Mouse (Mus musculus) embryo, embryonic 10 days (tissue): ENCODE data around the gene Adh4.
"Not testable (repeated sequence)": the region's sequence is repeated elsewhere in the genome, so short reads cannot be mapped to it uniquely, and the experiment has no call there.

Experiments
- DNase-seq: peaks from one replicate; pipeline ENCODE4 v3.0.0-alpha.2; 2015; ENCODE audit warnings: low spot score

Adh4 gene

DNA sequence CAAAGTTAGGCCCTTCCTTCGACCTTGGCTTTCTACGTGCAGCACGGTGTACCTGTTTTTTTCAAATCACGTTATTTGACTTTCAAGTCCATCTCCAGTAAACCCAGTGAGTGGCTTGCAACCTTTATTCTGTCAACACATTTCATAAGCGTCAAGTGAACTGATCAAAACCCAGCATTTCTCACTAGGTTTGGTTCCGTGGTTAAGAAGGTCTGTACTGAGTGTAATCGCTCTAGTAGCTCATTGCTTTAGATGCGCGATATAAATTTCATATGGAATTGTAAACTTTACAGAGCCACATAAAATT lies 28.2 kb downstream of the Adh4 start:
- no peak for DNase-seq

DNA sequence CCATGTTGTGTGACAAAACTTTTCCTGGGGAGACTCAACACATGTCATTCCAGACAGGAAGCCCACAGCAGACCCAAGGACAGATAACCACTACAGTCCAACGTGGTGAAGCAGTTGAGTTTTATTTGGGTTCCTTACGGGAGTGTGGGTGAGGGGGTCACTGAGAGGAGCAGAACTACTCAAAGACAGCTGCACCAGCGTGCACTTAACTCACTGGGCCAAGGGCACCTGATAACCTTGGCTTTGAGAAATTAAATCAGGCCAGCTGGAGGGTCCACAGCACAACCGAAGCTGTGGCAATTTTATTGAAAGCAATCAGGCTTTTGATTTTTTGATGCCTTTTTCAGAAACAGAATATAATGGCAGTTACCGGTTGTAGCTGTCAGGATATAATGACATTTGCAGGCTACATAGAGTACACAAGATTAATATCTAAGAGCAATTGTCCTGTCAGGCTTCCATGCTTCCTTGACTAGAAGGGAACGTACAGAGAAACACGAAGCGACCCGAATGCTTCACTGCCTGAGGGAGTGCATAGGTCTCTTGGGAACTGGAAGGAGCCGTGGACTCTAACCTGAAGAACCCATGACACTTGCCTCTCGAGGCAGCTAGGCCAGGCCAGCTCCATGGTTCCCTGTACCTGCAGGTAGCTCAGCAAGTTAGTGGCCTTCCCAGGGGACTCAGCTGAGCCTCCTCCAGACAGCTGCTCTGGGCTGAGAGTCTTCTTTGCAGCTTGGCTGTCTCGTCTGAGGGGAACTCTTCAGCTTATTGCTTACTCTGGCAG lies 33.0 kb downstream of the Adh4 start:
- no peak for DNase-seq

DNA sequence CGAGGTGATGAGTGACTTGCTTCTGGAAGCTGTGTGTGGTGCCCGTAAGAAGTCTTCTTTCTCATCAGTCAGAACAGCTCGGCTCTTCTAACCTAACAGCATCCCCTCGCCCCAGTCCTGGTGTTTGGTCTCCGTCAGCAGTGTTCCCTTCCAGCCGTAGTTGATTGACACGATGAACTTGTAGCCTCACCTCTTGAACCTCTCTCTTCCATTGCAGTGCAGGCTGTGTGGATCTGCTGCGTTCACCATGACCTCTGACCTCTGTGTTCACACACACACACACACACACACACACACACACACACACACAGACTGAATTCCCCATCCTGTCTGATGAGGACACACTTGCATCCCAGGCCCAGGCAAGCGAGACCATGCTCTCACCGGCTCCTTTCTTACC lies 36.9 kb downstream of the Adh4 start:
- DNase-seq = no peak

DNA sequence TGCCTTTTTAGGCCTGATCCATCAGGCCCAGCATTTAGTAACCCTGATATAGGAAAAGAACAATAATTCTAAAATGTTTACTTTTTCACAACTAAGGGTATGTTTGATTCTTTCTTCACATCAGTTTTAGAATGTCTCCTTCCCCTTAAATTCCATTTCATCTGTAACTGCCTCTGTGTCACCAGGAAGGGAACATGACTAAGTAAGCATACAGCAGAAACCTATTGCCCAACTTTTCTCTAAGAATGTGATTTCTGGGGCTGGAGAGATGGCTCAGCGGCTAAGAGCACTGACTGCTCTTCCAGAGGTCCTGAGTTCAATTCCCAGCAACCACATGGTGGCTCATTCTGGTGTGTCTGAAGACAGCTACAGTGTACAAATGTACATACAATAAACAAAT lies 39.0 kb downstream of the Adh4 start:
- DNase-seq = no peak

DNA sequence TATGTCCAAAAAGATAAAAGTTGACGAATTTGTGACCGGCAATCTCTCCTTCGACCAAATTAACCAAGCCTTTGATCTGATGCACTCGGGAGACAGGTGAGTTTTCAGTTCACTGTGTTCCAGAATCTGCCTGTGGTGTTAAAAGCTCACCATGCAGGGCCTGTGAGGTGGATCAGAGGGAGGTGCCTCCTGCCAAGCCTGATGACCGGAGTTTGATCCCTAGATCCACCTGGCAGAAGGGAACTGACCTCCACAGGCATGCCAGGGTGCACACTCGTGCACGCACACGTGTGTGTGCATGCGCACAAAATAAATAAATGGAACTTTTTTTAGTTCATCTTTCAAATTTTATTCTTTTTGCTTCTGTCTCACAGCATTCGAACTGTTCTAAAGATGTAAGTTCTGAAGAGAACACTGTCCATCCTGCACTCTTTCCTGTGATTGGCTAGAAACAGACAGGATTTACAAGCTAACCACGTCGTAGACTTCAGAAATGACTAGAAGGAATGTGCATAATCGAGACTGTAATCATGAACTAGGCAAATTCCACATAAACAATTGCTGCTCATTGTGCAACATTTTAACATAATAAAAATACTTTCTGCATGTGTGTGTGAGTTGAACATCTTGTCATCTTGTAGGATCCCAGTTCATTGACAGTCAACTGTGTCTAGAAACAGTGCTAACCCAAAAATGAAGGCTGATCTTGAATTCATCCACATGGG lies 39.6 kb downstream of the Adh4 start:
- DNase-seq = no peak

DNA sequence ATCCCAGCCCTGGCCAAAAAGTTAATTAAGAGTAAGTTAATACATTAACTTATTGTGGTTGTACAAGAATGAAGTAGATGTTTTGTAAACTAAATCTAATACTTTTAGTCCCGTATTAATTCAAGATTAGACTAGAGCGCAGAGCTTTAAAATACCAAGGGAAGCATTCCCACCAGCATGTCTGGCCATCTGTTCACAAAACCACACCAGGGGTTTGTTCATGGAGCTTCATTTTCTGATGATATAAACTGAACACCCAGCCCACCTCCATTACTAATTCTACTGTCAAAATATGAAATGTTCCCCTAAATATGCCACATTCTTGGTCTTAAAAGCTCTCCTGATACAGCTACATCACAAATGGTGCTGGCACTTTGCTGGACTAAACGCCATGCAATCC lies 43.2 kb downstream of the Adh4 start:
- DNase-seq = no peak

DNA sequence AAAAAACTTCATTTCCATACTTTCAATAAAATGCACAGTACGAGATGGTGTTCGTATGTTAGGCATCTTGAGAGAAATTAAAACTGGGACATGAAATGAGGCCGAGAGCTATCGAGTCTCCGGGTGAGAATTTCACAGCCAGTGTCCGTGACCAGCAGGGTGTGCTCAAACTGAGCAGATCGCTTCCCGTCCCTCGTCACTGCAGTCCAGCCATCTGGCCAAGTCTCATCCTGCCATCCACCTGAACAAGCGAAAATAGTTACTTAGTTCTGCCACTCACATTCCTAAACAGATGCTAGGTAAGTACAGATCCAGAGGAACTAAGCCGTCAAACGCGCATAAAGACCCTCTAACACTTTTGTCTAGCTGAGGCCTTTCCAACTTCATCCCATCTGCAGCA lies 45.0 kb downstream of the Adh4 start:
- peak; percentile 39 for DNase-seq

DNA sequence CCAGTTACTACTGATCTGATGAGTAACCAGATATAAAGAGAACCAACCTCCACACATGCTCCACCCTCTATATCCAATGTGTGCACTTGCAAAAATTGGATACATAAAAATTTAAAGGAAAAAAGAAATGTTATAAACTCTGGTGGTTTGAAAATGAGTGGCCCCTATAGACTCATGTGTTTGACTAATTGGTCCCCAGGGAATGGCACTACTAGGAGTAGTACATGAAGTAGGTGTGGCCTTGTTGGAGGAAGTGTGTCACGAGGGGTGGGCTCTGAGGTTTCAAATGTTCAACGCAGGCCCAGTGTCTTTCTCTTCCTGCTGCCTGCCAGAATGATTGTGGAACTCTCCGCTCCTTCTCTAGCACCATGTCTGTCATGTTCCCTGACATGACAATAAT lies 46.6 kb downstream of the Adh4 start:
- DNase-seq = no peak

DNA sequence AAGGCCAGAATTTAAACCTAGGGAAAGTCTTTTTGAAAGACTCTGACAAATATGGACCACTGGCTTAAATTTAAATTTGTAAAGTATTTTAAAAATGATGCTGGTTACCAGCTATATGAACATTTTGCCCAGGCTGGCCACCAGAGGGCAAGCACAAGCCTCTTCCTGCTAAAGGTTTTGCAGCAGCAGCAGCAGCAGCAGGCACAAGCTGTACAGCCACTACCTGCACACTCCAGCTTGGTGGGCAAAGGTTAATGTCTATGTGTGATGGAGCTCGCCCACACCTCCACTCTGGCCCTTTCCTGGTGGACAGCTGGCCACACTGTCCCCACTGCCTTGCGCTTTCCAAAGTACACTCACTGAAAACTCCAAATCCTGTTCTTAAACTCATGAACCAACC lies 47.9 kb downstream of the Adh4 start:
- peak; percentile 66 for DNase-seq

DNA sequence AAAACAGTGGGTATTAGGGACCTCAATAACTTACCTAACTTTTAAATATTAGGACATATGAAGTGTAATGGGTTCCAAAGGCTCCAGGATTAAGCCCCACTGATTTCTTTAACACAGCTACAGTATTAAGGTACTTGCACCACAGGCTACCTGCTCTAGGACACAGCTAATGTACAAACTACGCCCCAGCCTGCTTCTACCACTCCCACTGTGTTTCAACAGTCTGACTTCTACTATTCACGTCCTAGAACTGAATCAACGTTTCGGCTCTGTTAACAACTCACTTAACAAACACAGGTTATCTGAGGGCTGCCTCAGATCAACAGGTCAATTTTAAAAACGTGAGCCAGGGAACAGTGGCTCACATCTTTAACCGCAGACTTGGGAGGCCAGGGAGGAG lies 48.5 kb downstream of the Adh4 start:
- DNase-seq = no peak

DNA sequence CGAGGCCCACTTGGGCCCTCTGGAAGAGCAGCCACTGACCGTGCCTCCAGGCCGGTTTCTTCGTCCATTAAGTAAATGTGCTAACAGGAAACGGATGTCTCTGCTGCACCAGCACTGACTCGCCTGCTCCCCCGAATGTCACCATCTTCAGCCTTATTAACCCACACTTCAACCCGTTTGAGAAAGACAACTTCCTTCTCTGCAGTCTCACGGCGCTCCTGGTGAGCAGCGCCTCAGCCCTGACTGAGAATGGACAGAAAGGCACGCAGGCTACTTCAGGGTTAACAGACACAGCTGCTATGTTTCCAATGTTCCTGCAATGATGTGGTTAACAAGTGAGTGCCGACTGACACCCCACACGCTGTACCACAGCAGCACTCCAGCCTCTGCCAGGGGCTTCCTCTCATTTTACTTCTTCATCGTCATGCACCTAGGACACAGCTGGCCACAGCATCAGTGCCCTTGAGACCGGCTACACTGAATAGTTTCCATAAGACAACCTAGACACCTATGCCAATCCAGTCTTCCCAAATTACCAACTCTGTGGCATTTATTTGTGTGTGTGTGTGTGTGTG lies 49.4 kb downstream of the Adh4 start:
- DNase-seq = no peak

DNA sequence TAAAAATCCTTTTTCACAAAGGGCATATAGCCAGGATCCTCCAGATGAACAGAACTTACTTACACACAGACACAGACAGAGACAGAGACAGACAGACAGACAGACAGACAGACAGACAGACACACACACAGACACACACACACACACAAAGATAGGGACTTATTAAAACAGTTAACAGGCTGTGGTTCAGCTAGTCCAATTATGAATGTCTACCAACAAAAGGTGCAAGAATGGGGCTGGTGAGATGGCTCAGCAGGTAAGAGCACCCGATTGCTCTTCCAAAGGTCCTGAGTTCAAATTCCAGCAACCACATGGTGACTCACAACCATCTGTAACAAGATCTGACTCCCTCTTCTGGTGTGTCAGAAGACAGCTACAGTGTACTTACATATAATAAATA lies 51.4 kb downstream of the Adh4 start:
- not testable (repeated sequence) for DNase-seq

DNA sequence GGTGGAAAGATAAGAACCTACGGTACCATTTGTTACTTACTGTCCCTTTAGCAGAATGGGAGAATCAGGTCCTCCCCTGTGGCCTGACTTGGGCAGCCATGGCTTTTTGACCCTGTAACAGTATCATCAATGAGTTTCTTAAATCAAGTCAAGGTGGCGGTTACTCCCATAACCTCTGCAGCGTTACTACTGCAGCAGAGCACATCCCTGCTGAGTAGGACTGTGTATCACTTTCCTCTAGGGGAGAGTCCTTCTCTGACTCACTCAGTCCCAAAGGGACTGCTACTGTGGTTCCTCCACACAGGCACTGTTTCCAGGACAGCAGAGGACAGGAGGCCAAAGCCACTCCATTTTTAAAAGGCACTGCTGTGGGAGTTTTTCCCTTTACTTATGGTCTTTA lies 55.8 kb downstream of the Adh4 start:
- no peak for DNase-seq

DNA sequence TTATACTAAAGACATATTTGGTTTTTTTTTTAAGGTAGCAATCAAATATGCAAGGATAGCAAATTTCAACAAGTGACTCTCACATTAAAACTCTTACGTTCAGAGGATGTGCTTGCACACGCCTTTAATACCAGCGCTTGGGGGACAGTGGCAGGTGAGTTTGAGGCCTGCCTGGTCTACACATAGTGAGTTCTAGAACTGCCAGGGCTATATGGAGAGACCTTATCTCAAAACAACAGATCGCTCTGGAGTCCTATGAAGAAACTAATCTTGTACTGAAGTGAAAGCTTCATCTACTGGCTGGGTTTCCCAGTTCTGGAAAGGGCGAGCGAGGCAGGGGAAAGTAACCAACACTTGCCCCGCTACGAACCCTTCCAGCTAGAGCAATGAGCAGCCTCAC lies 64.2 kb downstream of the Adh4 start:
- DNase-seq = no peak
